Mouse (Mus musculus): ENCODE results near the gene Sqor. TPM values are rescaled to one million over a fixed set of nuclear protein-coding genes. Genes with fewer than 3 reads are reported as not detected.

Sqor gene
- total RNA-seq (2021): 1 to 10 TPM; 3.6 to 4.9 TPM

GRCm38 (mm10) chr2:122765071-122765793 is at the start of gene Sqor:
TSS of gene Sqor (plus strand) at chr2:122765237.
- intact Hi-C loops (cut with DNase I): no loop called here
- DNase-seq (ENCODE audit: extremely low spot score in 1 of 2, low spot score in 2 of 2): peak in 1 of 2 experiments; percentile 81

- DNase-seq (ENCODE audit: extremely low spot score in 1 of 2, low spot score in 2 of 2): no peak
- intact Hi-C loops (cut with DNase I): no loop called here
These were observed 48.7 kb upstream of the Sqor start for GRCm38 (mm10) chr2:122716301-122716842.

GRCm38 (mm10) chr2:122719232-122719631 is 45.8 kb upstream of the Sqor start:
- no peak for DNase-seq (ENCODE audit: extremely low spot score in 1 of 2, low spot score in 2 of 2)
- intact Hi-C loops (cut with DNase I): no loop called here

GRCm38 (mm10) chr2:122720564-122720963 is 44.5 kb upstream of the Sqor start:
- DNase-seq (ENCODE audit: extremely low spot score in 1 of 2, low spot score in 2 of 2): no peak
- intact Hi-C loops (cut with DNase I): no loop called here

- intact Hi-C loops (cut with DNase I): no loop called here
- no peak for DNase-seq (ENCODE audit: extremely low spot score in 1 of 2, low spot score in 2 of 2)
These were observed 39.4 kb upstream of the Sqor start for GRCm38 (mm10) chr2:122725604-122726003.

GRCm38 (mm10) chr2:122731456-122731855 is 33.6 kb upstream of the Sqor start:
- DNase-seq (ENCODE audit: extremely low spot score in 1 of 2, low spot score in 2 of 2): no peak
- intact Hi-C loops (cut with DNase I): no loop called here

GRCm38 (mm10) chr2:122737894-122738830 is 26.9 kb upstream of the Sqor start, which contains the start of gene Bloc1s6:
TSS of gene Bloc1s6 (plus strand) at chr2:122738503.
- peak; percentile 93 to 94 for DNase-seq (ENCODE audit: extremely low spot score in 1 of 2, low spot score in 2 of 2)
- intact Hi-C loops (cut with DNase I): loop anchor here (5.0 kb wide), 1 partner anchor 36 kb away; the partner anchor contains the start of gene Slc30a4

GRCm38 (mm10) chr2:122739023-122739422 is 26.0 kb upstream of the Sqor start:
- DNase-seq (ENCODE audit: extremely low spot score in 1 of 2, low spot score in 2 of 2): peak in 1 of 2 experiments; percentile 9
- intact Hi-C loops (cut with DNase I): loop anchor here (5.0 kb wide), 1 partner anchor 37 kb away; the partner anchor contains the start of gene Slc30a4

- no peak for DNase-seq (ENCODE audit: extremely low spot score in 1 of 2, low spot score in 2 of 2)
- intact Hi-C loops (cut with DNase I): no loop called here
These were observed 18.6 kb upstream of the Sqor start for GRCm38 (mm10) chr2:122746461-122746860.

GRCm38 (mm10) chr2:122753739-122754343 is 11.2 kb upstream of the Sqor start:
- intact Hi-C loops (cut with DNase I): loop anchor here (10.0 kb wide), 2 partner anchors 119 to 179 kb away; partner anchors contain the start of gene AA467197
- peak in 1 of 2 experiments; percentile 48 for DNase-seq (ENCODE audit: extremely low spot score in 1 of 2, low spot score in 2 of 2)

- intact Hi-C loops (cut with DNase I): loop anchor here (10.0 kb wide), 2 partner anchors 125 to 185 kb away; partner anchors contain the start of gene AA467197
- DNase-seq (ENCODE audit: extremely low spot score in 1 of 2, low spot score in 2 of 2): no peak
These were observed 5.2 kb upstream of the Sqor start for GRCm38 (mm10) chr2:122759791-122760190.

GRCm38 (mm10) chr2:122762991-122763390 is 2.0 kb upstream of the Sqor start:
- intact Hi-C loops (cut with DNase I): no loop called here
- no peak for DNase-seq (ENCODE audit: extremely low spot score in 1 of 2, low spot score in 2 of 2)

- DNase-seq (ENCODE audit: extremely low spot score in 1 of 2, low spot score in 2 of 2): no peak
- intact Hi-C loops (cut with DNase I): no loop called here
These were observed 511 bp upstream of the Sqor start for GRCm38 (mm10) chr2:122764526-122764925.

GRCm38 (mm10) chr2:122765794-122766145 is 733 bp downstream of the Sqor start:
- intact Hi-C loops (cut with DNase I): no loop called here

GRCm38 (mm10) chr2:122771002-122771401 is 6.0 kb downstream of the Sqor start:
- intact Hi-C loops (cut with DNase I): no loop called here

More at GRCm38 (mm10) chr2:122765794-122766145, 733 bp downstream of the Sqor start:
- DNase-seq (ENCODE audit: extremely low spot score in 1 of 2, low spot score in 2 of 2): no peak

GRCm38 (mm10) chr2:122772899-122773298 is 7.9 kb downstream of the Sqor start:
- no peak for DNase-seq (ENCODE audit: extremely low spot score in 1 of 2, low spot score in 2 of 2)
- intact Hi-C loops (cut with DNase I): no loop called here

More at GRCm38 (mm10) chr2:122771002-122771401, 6.0 kb downstream of the Sqor start:
- DNase-seq (ENCODE audit: extremely low spot score in 1 of 2, low spot score in 2 of 2): no peak

GRCm38 (mm10) chr2:122775491-122775890 is 10.5 kb downstream of the Sqor start:
- intact Hi-C loops (cut with DNase I): no loop called here
- DNase-seq (ENCODE audit: extremely low spot score in 1 of 2, low spot score in 2 of 2): no peak

GRCm38 (mm10) chr2:122776823-122777222 is 11.8 kb downstream of the Sqor start:
- peak in 1 of 2 experiments; percentile 13 for DNase-seq (ENCODE audit: extremely low spot score in 1 of 2, low spot score in 2 of 2)
- intact Hi-C loops (cut with DNase I): no loop called here

- DNase-seq (ENCODE audit: extremely low spot score in 1 of 2, low spot score in 2 of 2): no peak
- intact Hi-C loops (cut with DNase I): no loop called here
These were observed 14.9 kb downstream of the Sqor start for GRCm38 (mm10) chr2:122779967-122780366.

All from left cerebral cortex, postnatal 10 days (tissue).